Mouse (Mus musculus): ENCODE measurements around the gene Dyrk1b.
"Not testable (repeated sequence)": the region's sequence is repeated elsewhere in the genome, so short reads cannot be mapped to it uniquely, and the experiment has no call there.

Gene Dyrk1b

GRCm38 (mm10) chr7:28217811-28218210, 38.5 kb downstream of the Dyrk1b start:
- CTCF ChIA-PET, POLR2A ChIA-PET: not testable (repeated sequence)

- CTCF ChIA-PET, POLR2A ChIA-PET: not testable (repeated sequence)
These were observed 39.9 kb downstream of the Dyrk1b start for GRCm38 (mm10) chr7:28218951-28219740.

GRCm38 (mm10) chr7:28226836-28227235, 47.6 kb downstream of the Dyrk1b start:
- POLR2A ChIA-PET, CTCF ChIA-PET: not testable (repeated sequence)

- CTCF ChIA-PET: not testable (repeated sequence)
- POLR2A ChIA-PET: interaction anchor here in 1 of 4 experiments (1.0 kb wide), 1 partner anchor 9 kb away, joined by 3 read pairs; no protein-coding TSS in a partner anchor
These were observed 48.2 kb downstream of the Dyrk1b start for GRCm38 (mm10) chr7:28227421-28227820.

Data from embryonic stem cell, embryonic (primary cell).